Mouse (Mus musculus) MEL (cell line): ENCODE data around the gene Rhbdd2.

Source experiments
- CTCF ChIP-seq, 3 experiments: IDR thresholded peaks in 2 of 3; conservative IDR thresholded peaks in 1 of 3; 2 replicates each; pipeline ENCODE4 v1.5.1; 2011 to 2012; ENCODE audit warnings: low read length in 3 of 3, low read depth in 2 of 3, mild to moderate bottlenecking in 2 of 3, improper control_type of control experiment in 1 of 3, inconsistent platforms in 1 of 3, mixed read lengths in 1 of 3, moderate library complexity in 1 of 3; ENCODE audit not compliant: control insufficient read depth in 1 of 3, insufficient read depth in 1 of 3, poor library complexity in 1 of 3, severe bottlenecking in 1 of 3
- E2F4 ChIP-seq: IDR thresholded peaks from 2 replicates; pipeline ENCODE4 v1.6.1; 2011; ENCODE audit warnings: low read depth, low read length, improper control_type of control experiment, borderline replicate concordance
- GATA1 ChIP-seq: IDR thresholded peaks from 2 replicates; pipeline ENCODE4 v1.6.1; 2011; ENCODE audit warnings: low read depth, low read length, improper control_type of control experiment
- POLR2A ChIP-seq, 2 experiments: IDR thresholded peaks; 2 replicates each; pipeline ENCODE4 v1.6.1; 2011 to 2012; ENCODE audit warnings: low read length in 2 of 2, mild to moderate bottlenecking in 2 of 2, control low read depth in 1 of 2, improper control_type of control experiment in 1 of 2, low read depth in 1 of 2, moderate library complexity in 1 of 2; ENCODE audit not compliant: control insufficient read depth in 1 of 2, insufficient read depth in 1 of 2, poor library complexity in 1 of 2
- USF1 ChIP-seq: IDR thresholded peaks from 2 replicates; pipeline ENCODE4 v1.6.1; 2014; ENCODE audit warnings: low read depth, mild to moderate bottlenecking, inconsistent platforms, low read length, improper control_type of control experiment, moderate library complexity
- ZNF384 ChIP-seq: IDR thresholded peaks from 2 replicates; pipeline ENCODE4 v1.6.1; 2012; ENCODE audit warnings: low read depth, mild to moderate bottlenecking, inconsistent platforms, low read length, improper control_type of control experiment

DNA sequence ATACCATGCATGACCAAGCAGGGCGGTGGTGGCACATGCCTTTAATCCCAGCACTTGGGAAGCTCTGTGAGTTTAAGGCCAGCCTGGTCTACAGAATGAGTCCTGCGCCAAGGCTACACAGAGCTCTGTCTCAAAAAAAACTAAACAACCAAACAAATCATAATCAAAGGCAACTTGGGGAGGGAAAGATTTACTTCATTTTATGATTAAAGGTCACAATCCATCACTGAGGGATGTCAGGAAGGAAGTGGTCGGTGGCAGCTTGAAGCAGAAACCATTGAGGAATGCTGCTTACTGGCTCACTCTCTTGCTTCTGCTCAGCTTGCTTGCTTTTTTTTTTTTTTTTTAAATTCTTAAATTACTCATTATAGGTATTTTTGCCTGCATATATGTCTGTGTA lies 44.3 kb downstream of the Rhbdd2 start:
- TF ChIP-seq CTCF (IDR thresholded peaks at IDR 0.05 in 2 of 3, conservative IDR thresholded peaks at IDR 0.05 in 1 of 3; ENCODE audit: control insufficient read depth in 1 of 3, insufficient read depth in 1 of 3, low read depth in 2 of 3, low read length in 3 of 3, poor library complexity in 1 of 3, severe bottlenecking in 1 of 3) (no peak), ZNF384 (no peak), USF1 (no peak), E2F4 (no peak), POLR2A (IDR thresholded peaks at IDR 0.05; ENCODE audit: control insufficient read depth in 1 of 2, insufficient read depth in 1 of 2, low read depth in 1 of 2, low read length in 2 of 2, poor library complexity in 1 of 2) (no peak), GATA1 (no peak)
